Mouse (Mus musculus): ENCODE measurements at regions not wholly inside any gene's neighbourhood (a gene's known extent, or its start where the extent isn't known, plus 50 kb on each side); places are given as distances from the start of the nearest gene placed in this dataset.

- 68% methylated on average over 5 of the region's 5 CpGs for WGBS
- Histone ChIP-seq H3K27ac (no peak overlapping the region), H3K36me3 (replicated peaks) (no peaks in the 10 kb centered on the region), H3K27me3 (replicated peaks) (no peaks in the 10 kb centered on the region), H3K9me3 (no peaks in the 10 kb centered on the region), H3K9ac (no peak overlapping the region), H3K4me3 (no peak overlapping the region), H3K4me1 (no peaks in the 10 kb centered on the region), H3K4me2 (no peak overlapping the region)
- ATAC-seq (replicated peaks): no peak
These were observed 73.2 kb upstream of the 1700021F07Rik start for GRCm38 (mm10) chr2:173449198-173449597.

GRCm38 (mm10) chr2:173451993-173452481 is 70.3 kb upstream of the 1700021F07Rik start:
- H3K27me3 ChIP-seq (replicated peaks): no peaks in the 10 kb centered on the region
- no peak overlapping the region for H3K4me2 ChIP-seq
- no peaks in the 10 kb centered on the region for H3K36me3 ChIP-seq (replicated peaks)
- no peaks in the 10 kb centered on the region for H3K9me3 ChIP-seq
- H3K27ac ChIP-seq: no peak overlapping the region
- WGBS: 87% methylated on average over 15 of the region's 15 CpGs
- no peak for ATAC-seq (replicated peaks)
- no peak overlapping the region for H3K4me3 ChIP-seq
- no peaks in the 10 kb centered on the region for H3K4me1 ChIP-seq
- H3K9ac ChIP-seq: no peak overlapping the region

GRCm38 (mm10) chr2:173452800-173453199 is 69.6 kb upstream of the 1700021F07Rik start:
- Histone ChIP-seq H3K4me2 (no peak overlapping the region), H3K9ac (no peak overlapping the region), H3K36me3 (replicated peaks) (no peaks in the 10 kb centered on the region), H3K27me3 (replicated peaks) (no peaks in the 10 kb centered on the region), H3K9me3 (no peaks in the 10 kb centered on the region), H3K4me1 (no peaks in the 10 kb centered on the region), H3K4me3 (no peak overlapping the region), H3K27ac (no peak overlapping the region)
- WGBS: 88% methylated on average over 4 of the region's 4 CpGs
- ATAC-seq (replicated peaks): no peak

- no peak overlapping the region for H3K4me3 ChIP-seq
- no peaks in the 10 kb centered on the region for H3K9me3 ChIP-seq
- no peaks in the 10 kb centered on the region for H3K27me3 ChIP-seq (replicated peaks)
- WGBS: 67% methylated on average over 14 of the region's 14 CpGs
- no peak overlapping the region for H3K4me2 ChIP-seq
- H3K27ac ChIP-seq: no peak overlapping the region
- H3K4me1 ChIP-seq: no peaks in the 10 kb centered on the region
- no peaks in the 10 kb centered on the region for H3K36me3 ChIP-seq (replicated peaks)
- no peak for ATAC-seq (replicated peaks)
- H3K9ac ChIP-seq: no peak overlapping the region
These were observed 68.6 kb upstream of the 1700021F07Rik start for GRCm38 (mm10) chr2:173453569-173454405.

GRCm38 (mm10) chr2:173454741-173455140 is 67.6 kb upstream of the 1700021F07Rik start:
- Histone ChIP-seq H3K4me3 (no peak overlapping the region), H3K27ac (no peak overlapping the region), H3K9me3 (no peaks in the 10 kb centered on the region), H3K4me2 (no peak overlapping the region), H3K4me1 (no peaks in the 10 kb centered on the region), H3K36me3 (replicated peaks) (no peaks in the 10 kb centered on the region), H3K9ac (no peak overlapping the region), H3K27me3 (replicated peaks) (no peaks in the 10 kb centered on the region)
- no peak for ATAC-seq (replicated peaks)
- WGBS: 95% methylated on average over 4 of the region's 4 CpGs

- Histone ChIP-seq H3K27ac (no peak overlapping the region), H3K4me2 (no peak overlapping the region), H3K27me3 (replicated peaks) (no peaks in the 10 kb centered on the region), H3K4me1 (no peaks in the 10 kb centered on the region), H3K36me3 (replicated peaks) (no peaks in the 10 kb centered on the region), H3K9me3 (no peaks in the 10 kb centered on the region), H3K9ac (no peak overlapping the region), H3K4me3 (no peak overlapping the region)
- ATAC-seq (replicated peaks): no peak
- 92% methylated on average over 12 of the region's 12 CpGs for WGBS
These were observed 67.2 kb upstream of the 1700021F07Rik start for GRCm38 (mm10) chr2:173455216-173455615.

- H3K4me3 ChIP-seq: no peak overlapping the region
- WGBS: 84% methylated on average over 7 of the region's 7 CpGs
- no peak for ATAC-seq (replicated peaks)
- no peaks in the 10 kb centered on the region for H3K9me3 ChIP-seq
- H3K27me3 ChIP-seq (replicated peaks): no peaks in the 10 kb centered on the region
- no peak overlapping the region for H3K27ac ChIP-seq
- no peak overlapping the region for H3K4me2 ChIP-seq
- no peaks in the 10 kb centered on the region for H3K4me1 ChIP-seq
- no peak overlapping the region for H3K9ac ChIP-seq
- H3K36me3 ChIP-seq (replicated peaks): no peaks in the 10 kb centered on the region
These were observed 66.3 kb upstream of the 1700021F07Rik start for GRCm38 (mm10) chr2:173456083-173456482.

GRCm38 (mm10) chr2:173456924-173457623 is 65.3 kb upstream of the 1700021F07Rik start:
- Histone ChIP-seq H3K9me3 (no peaks in the 10 kb centered on the region), H3K36me3 (replicated peaks) (no peaks in the 10 kb centered on the region), H3K4me2 (no peak overlapping the region), H3K4me1 (no peaks in the 10 kb centered on the region), H3K27ac (no peak overlapping the region), H3K27me3 (replicated peaks) (no peaks in the 10 kb centered on the region), H3K4me3 (no peak overlapping the region), H3K9ac (no peak overlapping the region)
- WGBS: 93% methylated on average over 9 of the region's 9 CpGs
- ATAC-seq (replicated peaks): no peak

GRCm38 (mm10) chr2:173457624-173458320 is 64.6 kb upstream of the 1700021F07Rik start:
- no peaks in the 10 kb centered on the region for H3K36me3 ChIP-seq (replicated peaks)
- no peaks in the 10 kb centered on the region for H3K4me1 ChIP-seq
- H3K4me2 ChIP-seq: no peak overlapping the region
- no peaks in the 10 kb centered on the region for H3K27me3 ChIP-seq (replicated peaks)
- no peak for ATAC-seq (replicated peaks)
- no peak overlapping the region for H3K9ac ChIP-seq
- WGBS: 92% methylated on average over 18 of the region's 18 CpGs
- no peak overlapping the region for H3K4me3 ChIP-seq
- H3K27ac ChIP-seq: no peak overlapping the region
- no peaks in the 10 kb centered on the region for H3K9me3 ChIP-seq

- WGBS: 87% methylated on average over 12 of the region's 12 CpGs
- no peak for ATAC-seq (replicated peaks)
- no peaks in the 10 kb centered on the region for H3K4me1 ChIP-seq
These were observed 63.5 kb upstream of the 1700021F07Rik start for GRCm38 (mm10) chr2:173458861-173459260.

GRCm38 (mm10) chr2:173463313-173463712 is 59.1 kb upstream of the 1700021F07Rik start:
- Histone ChIP-seq H3K4me1 (no peaks in the 10 kb centered on the region), H3K9me3 (no peaks in the 10 kb centered on the region), H3K27ac (no peak overlapping the region), H3K9ac (no peak overlapping the region), H3K4me3 (no peak overlapping the region), H3K4me2 (no peak overlapping the region), H3K27me3 (replicated peaks) (no peaks in the 10 kb centered on the region), H3K36me3 (replicated peaks) (no peaks in the 10 kb centered on the region)
- no peak for ATAC-seq (replicated peaks)
- WGBS: 97% methylated on average over 9 of the region's 9 CpGs

More at GRCm38 (mm10) chr2:173458861-173459260, 63.5 kb upstream of the 1700021F07Rik start:
- Histone ChIP-seq H3K4me2 (no peak overlapping the region), H3K9ac (no peak overlapping the region), H3K27ac (no peak overlapping the region), H3K27me3 (replicated peaks) (no peaks in the 10 kb centered on the region), H3K36me3 (replicated peaks) (no peaks in the 10 kb centered on the region), H3K9me3 (no peaks in the 10 kb centered on the region), H3K4me3 (no peak overlapping the region)

- Histone ChIP-seq H3K27me3 (replicated peaks) (no peaks in the 10 kb centered on the region), H3K4me1 (no peaks in the 10 kb centered on the region), H3K9ac (no peak overlapping the region), H3K36me3 (replicated peaks) (no peaks in the 10 kb centered on the region), H3K4me2 (no peak overlapping the region), H3K9me3 (no peaks in the 10 kb centered on the region), H3K27ac (no peak overlapping the region), H3K4me3 (no peak overlapping the region)
- 90% methylated on average over 2 of the region's 2 CpGs for WGBS
- ATAC-seq (replicated peaks): no peak
These were observed 57.8 kb upstream of the 1700021F07Rik start for GRCm38 (mm10) chr2:173464562-173464961.
